Mouse (Mus musculus): ENCODE data around the gene Meis2.

DNA sequence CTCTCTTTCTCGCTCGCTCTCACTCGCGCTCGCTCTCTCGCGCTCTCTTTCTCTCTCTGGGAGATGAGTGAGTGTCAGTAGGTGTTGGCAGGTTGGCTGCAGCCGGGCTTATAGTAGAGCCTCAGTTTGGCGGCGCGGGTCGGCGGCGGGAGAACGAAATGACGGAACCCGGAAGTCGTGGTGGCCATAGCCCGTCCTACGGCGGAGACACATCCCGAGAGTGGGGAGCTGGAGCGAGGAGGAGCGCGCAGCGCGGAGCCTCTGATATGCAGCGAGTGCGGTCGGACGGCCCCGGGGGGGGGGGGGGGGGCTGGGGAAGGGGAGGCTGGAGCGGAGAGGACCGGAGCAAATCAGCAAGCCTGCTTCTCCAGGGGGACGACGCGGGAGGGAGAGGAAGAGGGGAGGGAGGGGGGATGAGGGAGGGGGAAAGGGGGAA lies at the start of gene Meis2:
- no peak for TF ChIP-seq CTCF (conservative IDR thresholded peaks at IDR 0.05; ENCODE audit: low read length)
- TF ChIP-seq POU5F1 (IDR thresholded peaks at IDR 0.05; ENCODE audit: borderline replicate concordance, low read length), result no peak
